Mouse (Mus musculus) cortical plate, adult 2 months (tissue): ENCODE measurements at regions not wholly inside any gene's neighbourhood (a gene's known extent, or its start where the extent isn't known, plus 50 kb on each side); places are given as distances from the start of the nearest gene placed in this dataset.

ENCODE experiments used
- CTCF ChIP-seq: fragments of 200-500 bp; IDR thresholded peaks from 2 replicates; pipeline ENCODE4 v1.5.1; 2011; ENCODE audit warnings: mild to moderate bottlenecking, control low read depth, low read length; ENCODE audit not compliant: insufficient read depth; ENCODE audit errors: extremely low read depth
- POLR2A ChIP-seq: fragments of 200-500 bp; IDR thresholded peaks from 2 replicates; pipeline ENCODE4 v1.6.1; 2011; ENCODE audit warnings: mild to moderate bottlenecking, low read length, control low read depth; ENCODE audit not compliant: insufficient read depth; ENCODE audit errors: extremely low read depth

GRCm38 (mm10) chr11:27203330-27204214 lies 609.8 kb upstream of the Vrk2 start:
- TF ChIP-seq CTCF (no peak), POLR2A (no peak)
